Mouse (Mus musculus) layer of hippocampus, postnatal 14 days (tissue): ENCODE data around the gene Tpx2. TPM values are rescaled to one million over a fixed set of nuclear protein-coding genes. Genes with fewer than 3 reads are reported as not detected.
A peak's percentile ranks its signal among the peaks of the same experiment; 100 is the strongest.

Experiments used
- DNase-seq, 2 experiments: peaks; one replicate each; pipeline ENCODE4 v3.0.0; 2021 to 2022; ENCODE audit warnings: low spot score in 2 of 2, mixed read lengths in 1 of 2
- total RNA-seq, 2 experiments: library from RNA; stranded (reverse); gene quantifications; 2 replicates each; pipeline ENCODE4 v1.2.3; 2021

Gene Tpx2
- total RNA-seq, 2 experiments from 2014 or later = 2.5 to 4.7 TPM

DNA sequence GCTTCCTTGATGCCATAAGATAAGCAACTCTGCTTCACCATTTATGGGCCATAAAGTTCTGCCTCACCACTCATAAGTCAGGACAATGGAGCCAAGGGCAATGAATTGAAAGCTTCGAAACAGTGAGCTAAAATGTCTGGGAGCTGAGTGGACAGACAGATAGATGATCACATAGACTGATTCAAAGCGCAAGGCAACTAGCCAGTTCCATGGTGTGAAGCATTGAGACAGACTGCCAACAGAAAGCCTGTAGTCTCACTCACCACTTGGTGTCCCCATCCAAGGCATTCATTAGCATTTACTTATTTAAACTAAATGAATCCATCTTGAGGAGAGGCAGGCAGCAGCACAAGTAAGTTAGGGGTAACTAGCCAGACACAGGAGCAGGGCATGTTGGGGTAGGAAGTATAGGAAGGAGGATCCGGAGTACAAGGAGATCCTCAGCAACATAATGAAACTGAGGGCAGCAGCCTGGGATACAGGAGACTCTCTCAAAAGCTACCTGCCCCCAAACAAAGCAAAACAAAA is 28.6 kb upstream of the Tpx2 start:
- no peak for DNase-seq

DNA sequence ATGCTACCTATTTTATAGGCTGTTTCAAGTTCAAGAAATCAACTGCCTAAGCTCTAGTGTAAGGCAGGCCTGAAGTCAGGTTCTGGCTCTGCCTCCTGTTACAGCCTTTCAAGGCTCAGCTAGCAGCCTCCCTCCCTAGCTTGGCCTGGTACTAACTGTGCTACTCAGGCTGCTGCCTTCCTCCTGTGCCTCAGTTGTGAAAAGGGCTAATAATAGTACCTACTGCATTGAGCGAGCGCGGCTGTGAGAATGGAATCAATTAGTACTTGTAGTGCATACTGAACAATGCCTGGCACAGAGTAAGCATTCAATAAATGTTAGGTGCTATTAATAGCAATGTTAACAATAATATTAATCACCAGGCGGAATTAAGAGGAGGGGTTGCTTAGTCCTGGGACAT is 27.8 kb upstream of the Tpx2 start:
- DNase-seq = peak in 1 of 2 experiments; percentile 62

DNA sequence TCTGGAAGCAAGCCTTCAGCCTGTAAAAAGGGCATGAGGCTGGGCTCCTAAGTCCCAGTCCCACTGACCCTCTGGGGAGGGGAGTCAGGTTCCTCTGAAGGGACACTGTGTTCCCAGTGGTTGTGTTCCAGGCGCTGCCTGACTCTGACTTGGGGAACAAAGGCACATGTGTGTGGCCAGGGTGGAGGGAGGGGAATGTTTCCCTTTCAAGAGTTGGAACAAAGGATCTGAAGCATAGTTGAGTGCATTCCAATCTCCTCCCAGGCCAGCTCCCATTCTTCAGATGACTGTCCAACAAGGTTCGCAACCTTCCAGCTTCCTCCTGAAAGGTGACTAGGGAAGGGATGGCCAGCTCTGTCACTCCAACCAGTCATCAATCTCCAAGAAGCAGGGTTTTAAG is 27.4 kb upstream of the Tpx2 start:
- peak in 1 of 2 experiments; percentile 40 for DNase-seq

- DNase-seq = no peak
These were observed 26.7 kb upstream of the Tpx2 start for GRCm38 (mm10) chr2:152821023-152821422.

- DNase-seq = no peak
These were observed 26.2 kb upstream of the Tpx2 start for GRCm38 (mm10) chr2:152821566-152821965.

GRCm38 (mm10) chr2:152823770-152824169 is 24.0 kb upstream of the Tpx2 start:
- no peak for DNase-seq

- no peak for DNase-seq
These were observed 23.2 kb upstream of the Tpx2 start for GRCm38 (mm10) chr2:152824438-152825167.

DNA sequence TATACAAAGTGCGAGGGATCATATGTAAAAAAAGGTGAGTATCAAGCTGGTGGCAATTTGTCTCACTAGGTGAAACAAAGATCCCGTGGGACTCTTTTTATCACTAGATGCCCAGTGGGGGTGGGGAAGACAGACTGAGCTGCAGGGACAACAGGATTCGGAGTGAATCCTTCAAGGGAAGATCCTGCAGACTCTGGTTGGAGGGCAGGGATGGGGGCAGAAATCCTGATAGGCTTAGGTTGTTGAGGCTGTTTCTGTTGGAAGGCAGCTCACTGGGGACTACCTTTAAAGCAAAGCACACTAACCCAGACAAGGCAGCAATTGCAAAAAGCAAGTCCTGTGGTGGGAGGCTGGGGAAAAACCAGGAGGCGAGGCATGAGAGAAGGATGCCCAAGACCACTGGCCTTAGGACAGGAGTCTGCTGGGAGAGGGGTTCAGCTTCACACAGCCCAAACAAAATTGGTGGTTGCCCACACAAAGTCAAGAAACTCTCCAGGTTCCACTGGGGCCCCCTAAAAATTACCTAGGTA is 22.5 kb upstream of the Tpx2 start:
- no peak for DNase-seq

DNA sequence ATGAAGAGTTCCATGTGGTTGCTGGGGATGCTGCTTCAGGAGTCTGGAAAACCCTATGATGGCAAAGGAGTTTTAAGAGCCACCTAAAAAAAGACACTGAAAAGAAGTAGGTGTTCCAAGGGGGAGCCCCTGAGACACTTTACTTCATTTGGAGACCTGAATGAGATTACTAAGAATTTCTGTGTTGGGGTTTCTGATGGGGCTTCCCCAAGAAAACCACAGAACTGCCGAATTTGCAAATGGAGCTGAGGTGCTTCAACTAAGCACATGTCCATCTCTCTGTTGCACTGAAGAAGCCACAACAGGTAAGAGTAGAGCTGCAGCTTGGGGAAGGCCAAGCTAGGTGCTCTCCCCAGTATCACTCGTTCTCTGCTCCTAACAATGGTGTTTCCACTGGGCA is 22.1 kb upstream of the Tpx2 start:
- DNase-seq = no peak

- DNase-seq = no peak
These were observed 21.3 kb upstream of the Tpx2 start for GRCm38 (mm10) chr2:152826481-152826880.

- no peak for DNase-seq
These were observed 20.3 kb upstream of the Tpx2 start for GRCm38 (mm10) chr2:152827321-152828010.

GRCm38 (mm10) chr2:152828011-152828370 is 19.8 kb upstream of the Tpx2 start:
- DNase-seq = no peak

DNA sequence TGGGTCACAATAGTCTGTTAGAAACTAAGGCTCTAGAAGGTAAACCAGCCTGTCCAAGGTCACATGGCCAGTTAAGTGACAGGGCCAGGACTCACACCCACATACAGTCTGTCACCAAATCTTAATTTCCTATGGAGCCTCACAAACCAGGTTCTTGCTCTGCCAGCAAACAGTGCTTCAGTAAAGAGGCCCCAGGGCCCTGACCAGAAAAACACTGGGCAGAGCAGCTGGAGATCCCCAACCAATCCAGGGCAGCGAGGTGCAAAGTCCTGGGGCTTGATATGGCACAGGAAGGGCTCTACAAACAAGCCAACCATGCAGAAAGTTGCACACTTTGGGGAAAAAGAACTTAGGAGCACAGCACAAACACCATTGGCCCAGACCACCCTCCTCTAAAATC is 19.2 kb upstream of the Tpx2 start:
- no peak for DNase-seq

DNA sequence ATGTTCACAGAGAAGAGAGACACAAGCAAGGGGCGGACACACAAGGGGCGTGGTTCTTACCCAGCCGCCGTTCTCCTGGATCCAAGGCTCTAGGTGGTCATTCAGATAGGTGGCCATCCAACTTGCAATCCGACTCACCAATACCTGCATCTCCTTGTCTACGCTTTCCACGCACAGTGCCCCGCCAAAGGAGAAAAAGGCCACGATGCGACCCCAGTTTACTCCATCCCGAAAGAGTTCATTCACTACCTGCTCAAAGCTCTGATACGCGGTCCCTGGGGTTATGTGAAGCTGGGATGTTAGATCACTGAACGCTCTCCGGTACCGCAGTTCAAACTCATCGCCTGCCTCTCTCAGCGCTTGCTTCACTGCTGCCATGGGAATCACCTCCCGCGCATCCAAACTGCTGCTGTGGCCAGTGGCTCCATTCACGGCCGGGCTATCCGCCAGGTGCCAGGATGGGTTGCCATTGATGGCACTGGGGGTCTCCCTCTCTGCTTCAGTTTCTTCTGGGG is 18.3 kb upstream of the Tpx2 start:
- peak; percentile 36 to 54 for DNase-seq

DNA sequence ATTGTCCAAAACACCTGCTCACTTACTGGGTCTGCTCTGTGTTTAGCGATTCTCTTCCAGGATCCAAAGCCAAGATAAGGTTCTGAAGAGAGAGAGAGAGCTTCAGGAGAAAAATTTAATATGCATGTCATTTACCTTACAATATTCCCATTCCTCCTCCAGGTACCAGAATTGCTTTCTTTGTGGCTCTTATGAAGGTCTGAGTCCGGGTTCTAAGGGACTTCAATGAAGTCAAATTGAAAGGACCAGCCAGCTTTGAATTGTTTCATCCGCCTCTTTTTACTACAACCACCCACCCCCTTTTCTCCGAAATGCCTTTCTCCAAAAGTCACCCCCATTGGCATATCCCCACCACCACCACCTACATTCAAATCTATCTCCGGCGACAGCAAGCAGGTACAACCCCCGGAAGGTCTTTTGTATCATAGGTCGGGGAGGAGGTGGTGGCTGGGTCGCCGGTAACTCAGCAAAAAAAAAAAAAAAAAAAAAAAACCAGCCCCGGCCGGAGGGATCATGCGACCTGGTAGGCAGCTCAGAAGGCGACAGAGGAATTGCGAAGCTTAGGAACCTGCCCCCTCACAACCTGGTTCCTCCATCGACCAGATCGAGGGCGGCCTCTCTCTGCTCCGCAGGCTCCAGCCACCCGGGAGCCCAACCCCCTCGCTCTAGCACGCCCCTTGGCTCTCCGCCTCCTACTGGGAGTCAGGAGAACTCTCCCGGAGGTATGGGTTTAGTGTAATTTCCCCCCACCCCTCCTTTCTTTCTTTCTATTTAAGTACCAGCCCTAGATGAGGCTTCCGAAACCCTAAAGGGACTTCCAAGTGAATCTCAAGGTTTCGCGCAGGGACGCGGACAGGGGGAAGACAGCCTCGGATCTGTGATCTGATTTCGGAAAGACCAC is 17.5 kb upstream of the Tpx2 start:
- DNase-seq = peak; percentile 82 to 91

GRCm38 (mm10) chr2:152831019-152831878 is 16.5 kb upstream of the Tpx2 start, which contains the start of gene Bcl2l1:
Bcl2l1 (minus strand) TSS chr2:152831728.
- peak; percentile 98 to 99 for DNase-seq

- no peak for DNase-seq
These were observed 8.5 kb upstream of the Tpx2 start for GRCm38 (mm10) chr2:152839256-152839655.

DNA sequence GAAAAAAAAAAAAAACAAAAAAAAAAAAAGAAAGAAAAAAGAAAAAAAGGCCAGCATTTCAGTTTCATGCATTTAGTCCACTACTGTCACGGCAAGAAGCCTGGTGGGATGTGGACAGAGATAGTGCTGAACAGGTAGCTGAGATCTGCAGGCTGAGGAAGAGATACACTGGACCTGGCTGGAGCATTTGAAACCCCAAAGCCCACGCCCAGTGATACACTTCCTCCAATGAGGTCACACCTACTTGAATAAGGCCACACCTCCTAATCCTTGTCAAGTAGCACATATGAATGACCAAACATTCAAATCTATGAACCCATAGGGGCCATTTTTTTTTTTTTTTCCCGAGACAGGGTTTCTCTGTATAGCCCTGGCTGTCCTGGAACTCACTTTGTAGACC is 5.0 kb upstream of the Tpx2 start:
- no peak for DNase-seq

- DNase-seq = no peak
These were observed 528 bp upstream of the Tpx2 start for GRCm38 (mm10) chr2:152847057-152847814.
